Mouse (Mus musculus) midbrain, embryonic 12.5 days (tissue): ENCODE results near the gene Gm11060. TPM values are rescaled to one million over a fixed set of nuclear protein-coding genes. Genes with fewer than 3 reads are reported as not detected.

Source experiments
- ATAC-seq: fragments of 200-750 bp; cut with Nextera tagmentation; 2 replicates; pipeline ENCODE4 v1.8.0; 2017; ENCODE audit warnings: low read depth, moderate TSS enrichment, moderate library complexity; ENCODE audit not compliant: low FRiP score
- H3K27ac ChIP-seq: fragments of 300-500 bp; sonication (generic); replicated peaks from 2 replicates; pipeline ENCODE4 v1.5.1; 2016; ENCODE audit warnings: mild to moderate bottlenecking
- H3K27me3 ChIP-seq: fragments of 300-500 bp; sonication (generic); 2 replicates; pipeline ENCODE4 v1.6.1; 2016; ENCODE audit warnings: mild to moderate bottlenecking
- H3K36me3 ChIP-seq: fragments of 300-500 bp; sonication (generic); 2 replicates; pipeline ENCODE4 v1.6.1; 2016
- H3K4me1 ChIP-seq: fragments of 300-500 bp; sonication (generic); 2 replicates; pipeline ENCODE4 v1.6.1; 2016
- H3K4me2 ChIP-seq: fragments of 300-500 bp; sonication (generic); replicated peaks from 2 replicates; pipeline ENCODE4 v1.6.1; 2016; ENCODE audit warnings: mild to moderate bottlenecking, moderate library complexity
- H3K4me3 ChIP-seq: fragments of 300-500 bp; sonication (generic); 2 replicates; pipeline ENCODE4 v1.5.1; 2016; ENCODE audit warnings: mild to moderate bottlenecking
- H3K9ac ChIP-seq: fragments of 300-500 bp; sonication (generic); replicated peaks from 2 replicates; pipeline ENCODE4 v1.6.1; 2016; ENCODE audit warnings: mild to moderate bottlenecking, moderate library complexity
- H3K9me3 ChIP-seq: fragments of 300-500 bp; sonication (generic); 2 replicates; pipeline ENCODE4 v1.6.1; 2016; ENCODE audit warnings: mild to moderate bottlenecking
- WGBS: fragments of 180-500 bp; shearing (Covaris S2); methylation state at CpG from one replicate; pipeline ENCODE4 v1.1.7; 2016; 5-methylcytosine and 5-hydroxymethylcytosine counted together
- polyA plus RNA-seq: library from polyadenylated mRNA; unstranded; fragments of >200 nt; fragmentation: Nextera tagmentation; extraction: Ambion mirVana; gene quantifications from 2 replicates; pipeline ENCODE4 v1.2.1, GENCODE M21; 2016

The Gm11060 gene
- polyA plus RNA-seq, result not detected in 2 replicates

DNA sequence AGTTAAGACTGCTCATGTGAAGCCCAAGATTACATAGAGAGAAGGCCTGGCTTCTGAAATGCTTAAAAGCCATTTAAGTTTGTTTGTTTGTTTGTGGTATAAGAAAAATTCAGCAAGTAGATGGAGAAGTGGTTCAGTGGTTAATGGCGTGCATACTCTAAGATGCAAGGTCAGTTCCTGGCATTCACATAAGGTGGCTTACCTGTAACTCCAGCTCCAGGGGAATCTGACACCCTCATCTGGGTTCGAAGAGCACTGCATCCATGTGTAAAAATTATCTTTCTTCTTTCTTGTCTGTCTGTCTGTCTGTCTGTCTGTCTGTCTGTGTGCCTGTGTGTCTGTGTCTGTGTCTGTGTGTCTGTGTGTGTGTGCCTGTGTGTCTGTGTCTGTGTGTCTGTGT is at the start of gene Gm11060:
Gene Gm11060, plus strand, starts transcription at position 301 of the 400 bp plus-strand sequence.
- H3K9ac ChIP-seq, result no peak within 1 kb of the TSS
- ATAC-seq, result no peak
- H3K4me1 ChIP-seq, result peaks cover 19% of the 10 kb centered on the region
- no peak within 1 kb of the TSS for H3K4me2 ChIP-seq
- H3K27me3 ChIP-seq, result 0 out of 2 replicates have a peak, but pooled peaks cover 2% of the 10 kb centered on the region
- no peak within 1 kb of the TSS for H3K4me3 ChIP-seq
- WGBS, result 92% methylated on average over 2 of the region's 2 CpGs
- no peak within 1 kb of the TSS for H3K27ac ChIP-seq
- no peaks in the 10 kb centered on the region for H3K36me3 ChIP-seq
- H3K9me3 ChIP-seq, result no peaks in the 10 kb centered on the region

DNA sequence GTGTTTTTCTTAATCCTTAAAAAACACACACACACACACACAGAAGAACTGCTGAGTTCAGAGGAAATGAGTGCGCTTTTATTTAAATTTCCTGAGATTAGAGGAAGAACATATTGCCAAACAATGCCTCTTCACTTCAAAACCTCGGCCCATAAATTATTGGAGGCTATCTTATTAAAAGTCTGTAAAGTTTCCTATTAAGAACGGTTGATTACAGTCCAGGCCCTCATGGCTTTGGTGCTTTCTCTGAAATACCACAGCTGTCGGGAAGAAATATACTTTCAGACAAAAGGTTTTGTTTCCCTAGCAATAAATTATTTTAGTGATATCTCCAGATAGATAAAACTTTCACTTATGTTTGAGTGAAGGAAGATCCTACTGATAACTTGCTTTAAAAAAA is 48.7 kb upstream of the Gm11060 start:
- WGBS, result 74% methylated on average over 4 of the region's 4 CpGs
- Histone ChIP-seq H3K36me3 (no peaks in the 10 kb centered on the region), H3K4me3 (no peak overlapping the region), H3K4me2 (no peak overlapping the region), H3K27ac (no peak overlapping the region), H3K4me1 (no peaks in the 10 kb centered on the region), H3K27me3 (no peaks in the 10 kb centered on the region), H3K9me3 (no peaks in the 10 kb centered on the region), H3K9ac (no peak overlapping the region)
- ATAC-seq, result no peak

DNA sequence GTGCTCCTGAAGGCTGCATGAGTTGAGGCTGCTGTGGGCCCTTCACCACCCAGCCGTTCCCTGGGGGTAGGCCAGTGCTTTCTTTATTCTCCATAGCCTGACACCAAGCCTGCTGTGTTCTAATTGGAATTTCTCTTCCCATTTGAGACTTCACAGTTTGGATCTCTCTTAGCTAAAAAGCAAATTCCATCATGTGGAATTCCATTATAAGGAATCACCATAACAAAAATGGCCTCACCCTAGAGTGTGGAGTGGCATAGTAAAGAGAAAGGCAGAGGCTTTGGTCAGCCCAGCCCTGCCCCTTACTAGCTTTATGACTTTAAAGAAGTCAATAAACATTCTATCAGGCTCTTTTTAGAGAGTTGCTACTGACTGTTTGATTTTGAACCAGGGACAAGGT is 43.5 kb upstream of the Gm11060 start:
- Histone ChIP-seq H3K9me3 (no peaks in the 10 kb centered on the region), H3K4me3 (no peak overlapping the region), H3K27ac (no peak overlapping the region), H3K9ac (no peak overlapping the region), H3K4me1 (no peaks in the 10 kb centered on the region), H3K4me2 (no peak overlapping the region), H3K36me3 (no peaks in the 10 kb centered on the region), H3K27me3 (no peaks in the 10 kb centered on the region)
- 17% methylated on average over 1 of the region's 1 CpGs for WGBS
- ATAC-seq, result no peak

DNA sequence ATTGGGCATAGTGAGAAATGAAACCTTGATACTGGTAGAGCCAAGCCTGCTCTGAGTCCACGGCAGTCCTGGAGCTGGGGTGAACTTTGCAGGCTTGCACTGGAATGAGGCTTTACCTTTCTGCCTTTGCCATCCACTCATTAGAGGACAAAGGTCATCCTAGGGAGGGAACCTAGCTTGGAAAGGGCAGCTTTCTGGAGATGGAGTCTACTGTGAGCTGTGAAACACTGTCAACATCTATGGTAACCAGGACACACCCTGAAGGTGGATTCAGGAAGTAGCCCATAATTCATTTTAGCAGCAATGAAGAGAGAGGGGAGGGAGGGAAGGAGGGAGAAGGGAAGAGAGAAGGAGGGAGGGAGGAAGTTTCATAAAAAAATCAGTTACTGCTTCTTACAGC is 36.3 kb upstream of the Gm11060 start:
- Histone ChIP-seq H3K27ac (no peak overlapping the region), H3K36me3 (no peaks in the 10 kb centered on the region), H3K9me3 (no peaks in the 10 kb centered on the region), H3K4me1 (no peaks in the 10 kb centered on the region), H3K27me3 (no peaks in the 10 kb centered on the region), H3K4me3 (no peak overlapping the region), H3K9ac (no peak overlapping the region), H3K4me2 (no peak overlapping the region)
- 84% methylated on average over 1 of the region's 1 CpGs for WGBS
- ATAC-seq, result no peak

DNA sequence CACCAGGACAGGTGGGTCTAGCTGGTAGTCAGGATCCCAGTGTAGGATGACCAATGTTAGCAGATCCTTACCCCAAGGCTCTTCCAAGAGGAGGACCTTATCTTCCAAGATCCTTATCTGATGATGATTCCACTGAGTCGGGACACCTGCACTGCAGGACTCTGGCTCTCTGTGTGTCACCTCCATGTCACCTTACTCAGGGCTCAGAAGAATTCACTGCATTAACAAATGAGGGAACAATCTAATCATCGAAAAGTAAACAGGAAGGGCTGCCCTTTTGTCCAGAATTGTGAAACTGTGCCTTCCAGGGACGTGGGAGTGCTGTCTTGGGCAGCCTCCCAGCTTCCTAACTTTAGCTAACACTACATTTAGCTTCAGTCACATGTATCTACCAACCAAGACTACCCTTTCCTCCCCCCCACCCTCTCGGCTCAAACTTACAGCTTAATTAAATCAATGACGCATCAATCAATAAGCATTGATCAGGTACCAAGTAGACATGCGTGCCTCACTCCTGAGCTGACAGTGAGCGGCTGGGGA is 33.2 kb upstream of the Gm11060 start:
- H3K27ac ChIP-seq, result no peak overlapping the region

DNA sequence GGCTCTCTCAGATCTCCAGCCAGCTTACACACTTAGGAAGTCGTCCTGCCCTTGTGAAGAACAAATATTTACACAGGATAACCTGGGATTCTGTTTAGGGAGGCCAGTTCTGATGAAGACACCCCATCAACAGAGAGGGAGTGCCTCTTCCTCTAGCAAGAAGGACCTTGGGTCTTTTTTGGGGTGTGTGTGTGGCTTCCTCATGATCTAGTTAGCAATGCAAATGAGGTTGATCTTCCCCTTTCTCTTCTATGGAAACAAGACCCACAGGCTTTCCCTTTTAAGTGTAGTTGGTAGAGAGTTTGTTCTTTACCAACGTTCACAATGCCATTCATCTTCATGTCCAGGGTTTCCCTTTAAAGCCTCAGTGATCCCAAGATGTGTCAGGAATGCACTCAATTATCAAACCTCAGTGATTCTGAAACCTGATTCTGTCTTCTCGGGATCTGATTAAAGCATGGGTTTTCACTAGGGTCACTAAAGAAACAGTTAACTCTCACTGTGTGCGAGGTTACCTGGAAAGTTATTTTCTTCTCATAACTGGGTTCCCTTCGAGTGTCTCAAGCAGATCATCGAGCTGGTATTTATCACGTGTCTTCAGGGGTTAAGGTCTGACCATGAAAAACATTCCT is 29.0 kb upstream of the Gm11060 start:
- no peak overlapping the region for H3K4me2 ChIP-seq
- H3K4me3 ChIP-seq, result no peak overlapping the region
- H3K36me3 ChIP-seq, result no peaks in the 10 kb centered on the region
- H3K9me3 ChIP-seq, result no peaks in the 10 kb centered on the region
- H3K27ac ChIP-seq, result no peak overlapping the region
- WGBS, result 56% methylated on average over 7 of the region's 7 CpGs
- H3K4me1 ChIP-seq, result no peaks in the 10 kb centered on the region
- no peak for ATAC-seq
- no peaks in the 10 kb centered on the region for H3K27me3 ChIP-seq
- H3K9ac ChIP-seq, result no peak overlapping the region

More for the DNA sequence above, 33.2 kb upstream of the Gm11060 start:
- WGBS, result 82% methylated on average over 7 of the region's 7 CpGs
- Histone ChIP-seq H3K36me3 (no peaks in the 10 kb centered on the region), H3K9me3 (no peaks in the 10 kb centered on the region), H3K4me2 (no peak overlapping the region), H3K9ac (no peak overlapping the region), H3K4me3 (no peak overlapping the region), H3K4me1 (no peaks in the 10 kb centered on the region), H3K27me3 (no peaks in the 10 kb centered on the region)
- ATAC-seq, result no peak

DNA sequence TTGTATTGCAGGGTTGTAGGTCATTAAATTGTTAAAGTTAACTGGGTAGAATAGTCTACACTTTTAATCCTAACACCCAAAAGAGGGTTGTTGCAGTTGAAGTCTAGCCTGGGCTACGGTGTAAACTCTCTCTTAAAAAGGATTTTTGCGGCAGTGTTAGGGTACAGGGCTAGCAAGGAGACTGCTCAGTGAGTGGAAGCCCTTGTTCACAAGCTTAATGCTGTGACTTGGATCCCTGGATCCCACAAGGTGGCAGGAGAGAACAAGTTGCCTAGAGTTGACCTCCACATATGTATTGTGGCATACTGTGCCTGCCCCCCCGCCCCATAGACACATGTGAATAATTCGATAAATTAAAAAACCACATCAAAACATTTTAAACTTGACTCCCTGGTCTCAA is 19.3 kb upstream of the Gm11060 start:
- Histone ChIP-seq H3K9me3 (no peaks in the 10 kb centered on the region), H3K4me3 (no peak overlapping the region), H3K4me1 (no peaks in the 10 kb centered on the region), H3K27me3 (no peaks in the 10 kb centered on the region), H3K9ac (no peak overlapping the region), H3K4me2 (no peak overlapping the region), H3K36me3 (no peaks in the 10 kb centered on the region), H3K27ac (no peak overlapping the region)
- 84% methylated on average over 4 of the region's 4 CpGs for WGBS
- ATAC-seq, result no peak

DNA sequence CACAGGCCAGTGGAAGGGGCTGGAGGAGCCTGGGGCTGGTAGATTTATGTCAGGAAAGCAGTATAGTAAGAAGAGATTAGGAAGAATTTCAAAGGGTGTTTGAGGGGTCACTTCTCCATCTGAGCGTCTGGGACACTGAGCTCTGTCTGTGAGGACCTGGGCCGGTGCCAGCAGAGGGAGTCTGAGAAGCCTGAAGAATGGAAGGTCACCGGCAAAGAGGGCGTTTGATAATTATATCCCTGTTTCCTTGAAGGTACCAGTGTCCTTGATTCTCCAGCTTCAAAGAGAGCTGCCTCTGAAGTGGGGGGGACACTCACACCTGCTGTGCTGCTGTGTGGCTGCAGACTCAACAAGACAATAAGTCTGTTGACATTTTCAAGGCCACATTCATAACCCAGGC is 17.6 kb upstream of the Gm11060 start:
- H3K9me3 ChIP-seq, result no peaks in the 10 kb centered on the region
- 44% methylated on average over 4 of the region's 4 CpGs for WGBS
- no peak overlapping the region for H3K27ac ChIP-seq
- no peaks in the 10 kb centered on the region for H3K4me1 ChIP-seq
- no peak overlapping the region for H3K4me2 ChIP-seq
- H3K36me3 ChIP-seq, result no peaks in the 10 kb centered on the region
- H3K9ac ChIP-seq, result no peak overlapping the region
- no peak overlapping the region for H3K4me3 ChIP-seq
- ATAC-seq, result no peak
- no peaks in the 10 kb centered on the region for H3K27me3 ChIP-seq

DNA sequence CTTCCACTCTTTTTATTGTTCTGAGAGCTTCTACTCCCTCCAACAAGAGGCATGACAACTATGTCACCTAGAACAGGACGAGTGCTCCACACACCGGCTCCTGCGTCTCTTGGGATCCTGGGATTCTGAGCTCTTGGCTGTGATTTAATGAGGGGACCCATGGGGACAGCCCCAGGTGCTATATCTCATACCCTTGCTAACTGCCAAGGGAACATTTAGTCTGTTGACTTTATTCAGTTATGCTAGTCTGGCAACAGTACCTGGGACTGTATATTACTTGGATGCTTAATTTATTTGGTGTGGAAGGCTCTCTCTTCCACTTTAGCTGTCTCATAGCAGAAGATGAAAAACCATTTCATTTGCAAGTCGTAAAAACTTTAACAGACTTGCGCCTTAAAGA is 16.0 kb upstream of the Gm11060 start:
- Histone ChIP-seq H3K9me3 (no peaks in the 10 kb centered on the region), H3K27ac (no peak overlapping the region), H3K9ac (no peak overlapping the region), H3K27me3 (no peaks in the 10 kb centered on the region), H3K4me3 (no peak overlapping the region), H3K4me1 (no peaks in the 10 kb centered on the region), H3K36me3 (no peaks in the 10 kb centered on the region), H3K4me2 (no peak overlapping the region)
- WGBS, result 89% methylated on average over 5 of the region's 5 CpGs
- ATAC-seq, result no peak

DNA sequence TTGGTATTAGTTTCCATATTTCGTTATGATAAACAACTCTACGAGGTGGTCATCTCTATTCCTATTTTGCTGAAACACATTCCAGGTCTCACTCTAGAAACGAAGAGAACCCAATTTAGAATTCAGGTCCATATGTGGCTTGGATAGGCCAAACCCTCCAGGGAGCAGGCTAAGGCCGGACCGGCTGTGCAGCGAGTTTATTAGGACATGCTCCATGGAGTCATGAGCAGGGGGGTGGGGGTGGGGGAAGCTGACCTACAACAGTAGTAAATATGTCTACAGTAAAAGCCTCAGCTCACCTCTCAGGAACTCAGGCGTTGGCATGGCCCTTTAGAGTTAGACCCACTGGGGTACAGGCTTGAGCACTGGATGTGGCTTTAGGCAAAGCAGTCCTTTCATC is 14.7 kb upstream of the Gm11060 start:
- H3K27ac ChIP-seq, result no peak overlapping the region
- WGBS, result 86% methylated on average over 7 of the region's 7 CpGs
- no peaks in the 10 kb centered on the region; the same call in 1 of the 2 replicates for H3K27me3 ChIP-seq
- H3K4me1 ChIP-seq, result no peaks in the 10 kb centered on the region
- ATAC-seq, result no peak
- no peak overlapping the region for H3K4me3 ChIP-seq
- no peak overlapping the region for H3K4me2 ChIP-seq
- no peak overlapping the region for H3K9ac ChIP-seq
- no peaks in the 10 kb centered on the region for H3K36me3 ChIP-seq
- H3K9me3 ChIP-seq, result no peaks in the 10 kb centered on the region

DNA sequence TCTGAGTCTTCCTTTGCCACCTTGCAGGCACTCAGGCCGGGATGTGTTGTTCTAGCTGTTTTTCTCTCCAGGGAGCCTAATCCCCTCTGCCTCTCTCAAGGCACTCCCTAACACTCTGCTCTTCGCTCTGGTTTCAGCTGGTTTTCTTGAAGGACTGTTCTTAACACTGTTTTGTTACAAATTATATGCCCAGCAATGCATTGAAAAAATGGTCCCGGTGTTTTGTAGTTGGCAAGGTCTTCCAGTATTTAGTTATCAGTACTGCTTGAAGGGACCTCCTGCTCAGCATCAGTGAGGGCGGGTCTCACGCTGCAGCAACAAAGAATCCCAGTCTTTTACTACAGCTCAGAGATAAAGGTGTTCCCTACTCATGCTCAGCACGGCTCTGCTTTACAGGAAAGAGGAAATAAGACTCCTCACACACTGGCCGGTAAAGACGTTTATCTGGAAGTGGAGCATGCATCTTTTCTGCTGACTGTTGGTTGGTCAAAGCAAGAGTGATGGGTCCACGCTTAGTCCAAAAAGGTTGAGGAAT is 9.5 kb upstream of the Gm11060 start:
- Histone ChIP-seq H3K4me1 (no peaks in the 10 kb centered on the region), H3K36me3 (no peaks in the 10 kb centered on the region), H3K4me2 (no peak overlapping the region), H3K27ac (no peak overlapping the region), H3K9me3 (no peaks in the 10 kb centered on the region), H3K9ac (no peak overlapping the region), H3K4me3 (no peak overlapping the region), H3K27me3 (peaks cover 3% of the 10 kb centered on the region; the same call in 1 of the 2 replicates)
- WGBS, result 24% methylated on average over 9 of the region's 9 CpGs
- no peak for ATAC-seq

DNA sequence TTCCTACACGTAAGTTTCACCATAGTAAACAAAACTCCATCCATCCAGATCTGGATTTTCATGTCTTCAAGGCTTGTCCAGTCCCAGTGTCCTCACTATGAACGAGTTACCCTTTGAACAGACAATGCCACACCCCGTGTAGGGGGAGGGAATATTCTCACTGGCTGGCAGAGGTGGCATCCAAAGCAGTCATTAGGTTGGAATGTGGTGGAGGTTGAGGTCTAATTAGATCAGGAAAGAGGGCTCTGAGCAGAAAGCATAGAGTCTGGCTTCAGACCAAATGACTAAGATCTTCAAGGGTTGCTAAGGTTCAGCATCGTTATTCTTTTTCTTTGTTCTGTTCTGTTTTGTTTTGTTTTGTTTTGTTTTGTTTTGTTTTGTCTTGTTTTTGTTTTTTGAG is 7.8 kb upstream of the Gm11060 start:
- H3K9ac ChIP-seq, result no peak overlapping the region
- H3K36me3 ChIP-seq, result no peaks in the 10 kb centered on the region
- no peak for ATAC-seq
- 73% methylated on average over 4 of the region's 4 CpGs for WGBS
- H3K4me2 ChIP-seq, result no peak overlapping the region
- no peak overlapping the region for H3K27ac ChIP-seq
- H3K27me3 ChIP-seq, result peaks cover 3% of the 10 kb centered on the region; the same call in 1 of the 2 replicates
- H3K9me3 ChIP-seq, result no peaks in the 10 kb centered on the region
- no peak overlapping the region for H3K4me3 ChIP-seq
- peaks cover 1% of the 10 kb centered on the region; the same call in 1 of the 2 replicates for H3K4me1 ChIP-seq
